Mouse (Mus musculus): ENCODE measurements around the gene E330021D16Rik.

DNA sequence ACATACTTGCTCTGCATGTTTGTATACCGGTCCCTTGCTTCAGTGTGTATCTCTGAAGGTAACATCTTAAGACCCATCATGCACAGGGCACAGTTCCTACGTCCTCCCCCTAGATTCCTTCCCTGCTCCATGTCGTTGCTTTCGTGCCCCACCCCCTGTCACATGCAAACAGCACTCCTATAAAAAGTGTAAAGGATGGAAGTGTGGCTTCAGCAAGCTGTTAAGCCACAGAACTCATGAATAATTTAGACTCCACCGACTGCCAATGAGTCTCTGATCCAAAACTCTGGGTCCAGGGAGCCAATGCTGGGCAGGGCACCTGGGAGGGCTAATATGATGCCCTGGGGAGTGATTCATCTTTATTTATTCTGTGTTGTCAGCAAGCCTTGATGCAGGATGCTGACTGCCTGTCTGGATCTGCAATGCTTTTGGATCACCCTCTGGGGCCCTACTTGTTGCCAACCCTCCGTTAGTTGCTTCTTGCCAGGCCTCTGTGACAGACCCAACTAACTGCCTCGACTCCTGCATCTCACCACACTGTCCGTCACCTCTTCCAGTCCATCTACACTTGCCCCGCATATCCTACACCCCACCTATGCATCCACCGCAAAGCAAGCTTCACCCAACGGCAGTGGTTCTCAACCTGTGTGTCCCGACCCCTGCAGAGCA lies 50.8 kb downstream of the E330021D16Rik start:
- no peak for TF ChIP-seq CTCF (IDR thresholded peaks at IDR 0.05; ENCODE audit: control insufficient read depth, insufficient read depth, insufficient replicate concordance, low read depth, low read length)
- no peak for TF ChIP-seq POLR2A (IDR thresholded peaks at IDR 0.05; ENCODE audit: control insufficient read depth, low read depth, low read length)

Measured in testis, adult 2 months (tissue).